Mouse (Mus musculus) bone marrow macrophage, adult 2 months (primary cell): ENCODE data around the gene C2cd2.

Source experiments
- CTCF ChIP-seq: IDR thresholded peaks from 2 replicates; pipeline ENCODE4 v1.5.1; 2012; ENCODE audit warnings: low read depth, mild to moderate bottlenecking, low read length, moderate library complexity
- POLR2A ChIP-seq: IDR thresholded peaks from 2 replicates; pipeline ENCODE4 v1.6.1; 2012; ENCODE audit warnings: mild to moderate bottlenecking, low read depth, low read length, borderline replicate concordance

GRCm38 (mm10) chr16:97952371-97952770 is 10.0 kb downstream of the C2cd2 start:
- no peak for TF ChIP-seq CTCF
- no peak for TF ChIP-seq POLR2A
